Mouse (Mus musculus) liver, embryonic 13.5 days (tissue): ENCODE measurements around the gene AC124108.1. TPM values are rescaled to one million over a fixed set of nuclear protein-coding genes. Genes with fewer than 3 reads are reported as not detected.
A peak's percentile ranks its signal among the peaks of the same experiment; 100 is the strongest.

Experiments used
- ATAC-seq: fragments of 200-750 bp; cut with Nextera tagmentation; 2 replicates; pipeline ENCODE4 v1.8.0; 2017; ENCODE audit warnings: low read depth, mild to moderate bottlenecking, moderate number of reproducible peaks, moderate library complexity
- DNase-seq: peaks from one replicate; pipeline ENCODE4 v3.0.0; 2022
- H3K27ac ChIP-seq: fragments of 300-500 bp; sonication (generic); 2 replicates; pipeline ENCODE4 v1.5.1; 2015; ENCODE audit warnings: moderate library complexity, mild to moderate bottlenecking, inconsistent platforms
- H3K27me3 ChIP-seq: fragments of 300-500 bp; sonication (generic); 2 replicates; pipeline ENCODE4 v1.6.1; 2015; ENCODE audit warnings: mild to moderate bottlenecking, inconsistent platforms
- H3K36me3 ChIP-seq: fragments of 300-500 bp; sonication (generic); 2 replicates; pipeline ENCODE4 v1.6.1; 2015; ENCODE audit warnings: mild to moderate bottlenecking, inconsistent platforms
- H3K4me1 ChIP-seq: fragments of 300-500 bp; sonication (generic); replicated peaks from 2 replicates; pipeline ENCODE4 v1.6.1; 2015; ENCODE audit warnings: inconsistent platforms
- H3K4me2 ChIP-seq: fragments of 300-500 bp; sonication (generic); 2 replicates; pipeline ENCODE4 v1.6.1; 2015; ENCODE audit warnings: inconsistent platforms, mild to moderate bottlenecking, moderate library complexity
- H3K4me3 ChIP-seq: fragments of 300-500 bp; sonication (generic); replicated peaks from 2 replicates; pipeline ENCODE4 v1.5.1; 2015; ENCODE audit warnings: mild to moderate bottlenecking, inconsistent platforms
- H3K9ac ChIP-seq: fragments of 300-500 bp; sonication (generic); 2 replicates; pipeline ENCODE4 v1.6.1; 2015; ENCODE audit warnings: mild to moderate bottlenecking, inconsistent platforms
- H3K9me3 ChIP-seq: fragments of 300-500 bp; sonication (generic); replicated peaks from 2 replicates; pipeline ENCODE4 v1.6.1; 2016; ENCODE audit warnings: inconsistent platforms
- WGBS: fragments of 180-500 bp; shearing (Covaris S2); methylation state at CpG from one replicate; pipeline ENCODE4 v1.1.7; 2015; ENCODE audit not compliant: insufficient replicate concordance; 5-methylcytosine and 5-hydroxymethylcytosine counted together
- polyA plus RNA-seq: library from polyadenylated mRNA; unstranded; fragments of >200 nt; fragmentation: Nextera tagmentation; extraction: Ambion mirVana; gene quantifications from 2 replicates; pipeline ENCODE4 v1.2.1, GENCODE M21; 2015

AC124108.1 gene
- polyA plus RNA-seq, 1 experiment from 2014 or later: not detected

GRCm38 (mm10) chr1:132168115-132168767 lies 23.0 kb upstream of the AC124108.1 start:
- Histone ChIP-seq H3K36me3 (no peaks in the 10 kb centered on the region), H3K4me1 (no peaks in the 10 kb centered on the region), H3K27ac (no peak overlapping the region), H3K4me2 (0 out of 2 replicates have a peak overlapping the region, but pooled peaks have one; percentile 19), H3K9me3 (no peaks in the 10 kb centered on the region), H3K27me3 (peaks cover 19% of the 10 kb centered on the region), H3K9ac (no peak overlapping the region), H3K4me3 (no peak overlapping the region)
- ATAC-seq (no peak), DNase-seq (no peak)
- WGBS: 10% methylated on average over 12 of the region's 12 CpGs

GRCm38 (mm10) chr1:132170698-132171097 lies 20.6 kb upstream of the AC124108.1 start:
- Histone ChIP-seq H3K36me3 (no peaks in the 10 kb centered on the region), H3K9me3 (no peaks in the 10 kb centered on the region), H3K27me3 (peaks cover 14% of the 10 kb centered on the region), H3K27ac (no peak overlapping the region), H3K4me3 (no peak overlapping the region), H3K4me2 (no peak overlapping the region), H3K9ac (no peak overlapping the region), H3K4me1 (no peaks in the 10 kb centered on the region)
- WGBS: 18% methylated on average over 6 of the region's 6 CpGs
- DNase-seq: no peak
- ATAC-seq: no peak

GRCm38 (mm10) chr1:132171619-132172018 lies 19.6 kb upstream of the AC124108.1 start:
- no peaks in the 10 kb centered on the region for H3K4me1 ChIP-seq
- ATAC-seq: no peak
- no peak overlapping the region for H3K4me2 ChIP-seq
- no peaks in the 10 kb centered on the region for H3K9me3 ChIP-seq
- H3K27ac ChIP-seq: no peak overlapping the region
- H3K27me3 ChIP-seq: peaks cover 14% of the 10 kb centered on the region
- no peak for DNase-seq
- no peaks in the 10 kb centered on the region for H3K36me3 ChIP-seq
- 25% methylated on average over 1 of the region's 2 CpGs for WGBS
- no peak overlapping the region for H3K9ac ChIP-seq
- H3K4me3 ChIP-seq: no peak overlapping the region

- Histone ChIP-seq H3K27me3 (peaks cover 60% of the 10 kb centered on the region), H3K4me3 (no peak overlapping the region), H3K4me2 (no peak overlapping the region), H3K4me1 (peaks cover 10% of the 10 kb centered on the region; the same call in 1 of the 2 replicates), H3K27ac (no peak overlapping the region), H3K36me3 (no peaks in the 10 kb centered on the region), H3K9ac (no peak overlapping the region), H3K9me3 (no peaks in the 10 kb centered on the region)
- 53% methylated on average over 4 of the region's 4 CpGs for WGBS
- no peak for ATAC-seq
- DNase-seq: no peak
Measured at GRCm38 (mm10) chr1:132186303-132186702, 5.0 kb upstream of the AC124108.1 start.

GRCm38 (mm10) chr1:132188442-132189066 lies 2.7 kb upstream of the AC124108.1 start:
- Histone ChIP-seq H3K9ac (no peak overlapping the region), H3K4me3 (no peak overlapping the region), H3K4me2 (no peak overlapping the region), H3K27ac (no peak overlapping the region), H3K9me3 (no peaks in the 10 kb centered on the region), H3K4me1 (peaks cover 10% of the 10 kb centered on the region; the same call in 1 of the 2 replicates), H3K27me3 (peaks cover 78% of the 10 kb centered on the region), H3K36me3 (no peaks in the 10 kb centered on the region)
- ATAC-seq (no peak), DNase-seq (no peak)
- WGBS: 31% methylated on average over 9 of the region's 9 CpGs

GRCm38 (mm10) chr1:132189231-132189630 lies 2.0 kb upstream of the AC124108.1 start:
- Histone ChIP-seq H3K27ac (no peak overlapping the region), H3K27me3 (peaks cover 80% of the 10 kb centered on the region), H3K4me2 (no peak overlapping the region), H3K9me3 (no peaks in the 10 kb centered on the region), H3K36me3 (no peaks in the 10 kb centered on the region), H3K4me3 (no peak overlapping the region), H3K4me1 (peaks cover 10% of the 10 kb centered on the region; the same call in 1 of the 2 replicates), H3K9ac (no peak overlapping the region)
- DNase-seq: no peak
- no peak for ATAC-seq
- WGBS: 37% methylated on average over 4 of the region's 4 CpGs

- Histone ChIP-seq H3K27me3 (peaks cover 87% of the 10 kb centered on the region), H3K4me2 (peak overlapping the region; percentile 71), H3K4me3 (peak overlapping the region; percentile 51), H3K4me1 (peaks cover 10% of the 10 kb centered on the region; the same call in 1 of the 2 replicates), H3K9me3 (no peaks in the 10 kb centered on the region), H3K36me3 (no peaks in the 10 kb centered on the region), H3K27ac (no peak overlapping the region), H3K9ac (no peak overlapping the region)
- ATAC-seq: no peak
- WGBS: under 1% methylated on average over 41 of the region's 50 CpGs
- no peak for DNase-seq
Measured at GRCm38 (mm10) chr1:132190040-132190513, 1.2 kb upstream of the AC124108.1 start.

- no peak for DNase-seq
- Histone ChIP-seq H3K4me1 (peaks cover 10% of the 10 kb centered on the region; the same call in 1 of the 2 replicates), H3K4me3 (peak overlapping the region; percentile 51), H3K4me2 (peak overlapping the region; percentile 71), H3K36me3 (no peaks in the 10 kb centered on the region), H3K27me3 (peaks cover 92% of the 10 kb centered on the region), H3K9ac (no peak overlapping the region), H3K9me3 (no peaks in the 10 kb centered on the region), H3K27ac (no peak overlapping the region)
- no peak for ATAC-seq
- WGBS: under 1% methylated on average over 58 of the region's 62 CpGs
Measured at GRCm38 (mm10) chr1:132190621-132191092, 600 bp upstream of the AC124108.1 start.

GRCm38 (mm10) chr1:132191786-132192680 lies 776 bp downstream of the AC124108.1 start:
- ATAC-seq (no peak), DNase-seq (no peak)
- H3K27me3 ChIP-seq: peaks cover 100% of the 10 kb centered on the region
- no peak overlapping the region for H3K4me2 ChIP-seq
- H3K4me1 ChIP-seq: peaks cover 10% of the 10 kb centered on the region; the same call in 1 of the 2 replicates
- WGBS: 8% methylated on average over 16 of the region's 16 CpGs
- no peak overlapping the region for H3K9ac ChIP-seq
- H3K27ac ChIP-seq: no peak overlapping the region
- H3K4me3 ChIP-seq: no peak overlapping the region
- no peaks in the 10 kb centered on the region for H3K36me3 ChIP-seq
- no peaks in the 10 kb centered on the region for H3K9me3 ChIP-seq

- ATAC-seq (no peak), DNase-seq (no peak)
- Histone ChIP-seq H3K27me3 (peaks cover 100% of the 10 kb centered on the region), H3K9me3 (no peaks in the 10 kb centered on the region), H3K4me2 (no peak overlapping the region), H3K9ac (no peak overlapping the region), H3K4me3 (no peak overlapping the region), H3K27ac (no peak overlapping the region), H3K4me1 (peaks cover 10% of the 10 kb centered on the region; the same call in 1 of the 2 replicates), H3K36me3 (no peaks in the 10 kb centered on the region)
- 48% methylated on average over 3 of the region's 3 CpGs for WGBS
Measured at GRCm38 (mm10) chr1:132193806-132194205, 2.5 kb downstream of the AC124108.1 start.

GRCm38 (mm10) chr1:132194624-132195023 lies 3.4 kb downstream of the AC124108.1 start:
- no peak for DNase-seq
- Histone ChIP-seq H3K27ac (no peak overlapping the region), H3K9ac (no peak overlapping the region), H3K9me3 (no peaks in the 10 kb centered on the region), H3K36me3 (no peaks in the 10 kb centered on the region), H3K4me1 (peaks cover 10% of the 10 kb centered on the region; the same call in 1 of the 2 replicates), H3K4me2 (no peak overlapping the region), H3K27me3 (peaks cover 100% of the 10 kb centered on the region), H3K4me3 (no peak overlapping the region)
- WGBS: 54% methylated on average over 3 of the region's 3 CpGs
- no peak for ATAC-seq
